Mouse (Mus musculus): ENCODE results near the gene Pxdn. TPM values are rescaled to one million over a fixed set of nuclear protein-coding genes. Genes with fewer than 3 reads are reported as not detected.

The Pxdn gene
- polyA plus RNA-seq, 1 experiment from 2014 or later = 92.0 TPM

DNA sequence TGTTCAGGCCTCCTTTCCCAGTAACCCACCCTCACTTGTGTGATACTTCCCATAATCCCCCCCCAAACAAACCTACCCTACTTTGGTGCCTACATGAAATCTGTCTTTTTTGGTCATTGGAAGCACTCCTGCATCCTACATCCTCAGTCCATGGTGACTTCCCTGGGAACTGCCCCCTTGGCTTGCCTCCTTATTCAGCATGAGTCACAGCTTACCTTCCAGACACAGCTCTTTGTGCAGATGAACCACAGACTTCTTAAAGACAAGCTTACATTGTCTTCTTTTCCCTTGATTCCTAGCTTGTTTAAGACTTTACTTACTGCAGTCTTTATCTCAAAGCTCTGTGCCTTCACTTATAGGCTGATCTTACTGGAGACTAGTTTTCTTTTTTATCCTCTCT is 83.0 kb downstream of the Pxdn start:
- ATAC-seq (ENCODE audit: insufficient number of reproducible peaks, insufficient read depth, low FRiP score, low read depth) = no peak
- H3K4me1 ChIP-seq (ENCODE audit: control insufficient read depth in 2 of 2, insufficient read depth in 2 of 2, low read length in 2 of 2) = no peaks in the 10 kb centered on the region
- no peak overlapping the region for H3K4me2 ChIP-seq (ENCODE audit: low read length)
- no peak overlapping the region for H3K4me3 ChIP-seq (ENCODE audit: control insufficient read depth in 1 of 2, insufficient read depth in 1 of 2, low read depth in 1 of 2, low read length in 2 of 2)
- no peaks in the 10 kb centered on the region for H3K9me3 ChIP-seq (ENCODE audit: control insufficient read depth, low read length)
- no peaks in the 10 kb centered on the region for H3K27me3 ChIP-seq (ENCODE audit: control insufficient read depth, insufficient read depth, low read length)
- H3K9ac ChIP-seq (ENCODE audit: low read length) = no peak overlapping the region
- no peak overlapping the region for H3K27ac ChIP-seq (replicated peaks in 1 of 2; ENCODE audit: control insufficient read depth in 1 of 2, insufficient read depth in 1 of 2, low read depth in 2 of 2, low read length in 2 of 2)
- H3K36me3 ChIP-seq (ENCODE audit: control insufficient read depth, insufficient read depth, low read length) = peaks cover 37% of the 10 kb centered on the region

DNA sequence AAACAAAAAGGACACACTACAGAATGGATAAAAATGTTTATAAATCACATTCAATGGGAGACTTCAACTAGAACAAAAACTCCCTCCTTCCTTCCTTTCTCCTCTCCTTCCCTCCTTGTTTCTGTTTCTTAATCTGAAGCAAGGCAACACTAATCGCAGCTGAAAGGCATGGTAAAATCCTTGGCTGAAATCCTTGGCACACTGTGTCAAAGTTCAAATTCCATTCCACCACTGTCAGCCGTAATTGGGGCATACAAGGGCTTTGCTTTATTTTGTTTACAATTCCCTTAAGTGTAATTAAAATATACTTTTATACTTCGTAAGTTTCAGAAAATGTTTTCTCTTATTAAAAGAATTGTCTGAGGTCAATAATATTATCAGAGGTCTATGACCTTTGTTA is 86.1 kb downstream of the Pxdn start:
- Histone ChIP-seq H3K27me3 (ENCODE audit: control insufficient read depth, insufficient read depth, low read length) (no peaks in the 10 kb centered on the region), H3K27ac (replicated peaks in 1 of 2; ENCODE audit: control insufficient read depth in 1 of 2, insufficient read depth in 1 of 2, low read depth in 2 of 2, low read length in 2 of 2) (no peak overlapping the region), H3K36me3 (ENCODE audit: control insufficient read depth, insufficient read depth, low read length) (peaks cover 8% of the 10 kb centered on the region; the same call in 1 of the 2 replicates), H3K4me3 (ENCODE audit: control insufficient read depth in 1 of 2, insufficient read depth in 1 of 2, low read depth in 1 of 2, low read length in 2 of 2) (no peak overlapping the region), H3K9ac (ENCODE audit: low read length) (no peak overlapping the region), H3K4me2 (ENCODE audit: low read length) (no peak overlapping the region), H3K9me3 (ENCODE audit: control insufficient read depth, low read length) (no peaks in the 10 kb centered on the region), H3K4me1 (ENCODE audit: control insufficient read depth in 2 of 2, insufficient read depth in 2 of 2, low read length in 2 of 2) (no peaks in the 10 kb centered on the region)
- ATAC-seq (ENCODE audit: insufficient number of reproducible peaks, insufficient read depth, low FRiP score, low read depth) = no peak
- WGBS = 59% methylated on average over 3 of the region's 3 CpGs

DNA sequence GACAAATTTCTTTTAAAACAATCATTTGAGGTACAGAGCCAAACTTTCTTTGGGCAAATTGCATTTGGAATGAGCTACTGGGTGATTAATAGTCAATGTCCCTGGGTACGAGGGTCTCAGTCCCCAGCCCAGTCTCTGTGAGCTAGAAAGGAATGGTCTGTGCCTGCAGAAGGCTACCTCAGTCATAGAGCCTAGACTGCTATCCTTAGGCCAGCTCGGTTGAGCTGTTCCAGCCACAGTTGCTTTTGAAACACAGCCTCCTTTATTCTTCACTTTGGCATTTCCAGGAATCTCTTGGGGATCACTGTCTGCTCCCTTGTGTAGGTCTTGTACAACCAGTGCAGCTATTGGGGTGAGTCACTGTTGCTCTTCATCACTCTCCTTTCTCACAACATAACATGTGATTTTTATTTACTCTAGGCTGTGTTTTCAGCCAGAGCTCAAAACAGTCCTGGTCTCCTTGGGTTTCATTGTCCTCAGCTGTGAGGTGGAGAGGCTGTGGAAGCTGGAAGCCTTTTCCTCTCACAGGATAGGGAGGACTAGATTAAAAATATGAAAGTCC is 86.9 kb downstream of the Pxdn start:
- H3K9ac ChIP-seq (ENCODE audit: low read length) = no peak overlapping the region
- ATAC-seq (ENCODE audit: insufficient number of reproducible peaks, insufficient read depth, low FRiP score, low read depth) = no peak
- H3K4me2 ChIP-seq (ENCODE audit: low read length) = no peak overlapping the region
- H3K36me3 ChIP-seq (ENCODE audit: control insufficient read depth, insufficient read depth, low read length) = peaks cover 8% of the 10 kb centered on the region; the same call in 1 of the 2 replicates
- no peak overlapping the region for H3K27ac ChIP-seq (replicated peaks in 1 of 2; ENCODE audit: control insufficient read depth in 1 of 2, insufficient read depth in 1 of 2, low read depth in 2 of 2, low read length in 2 of 2)
- no peak overlapping the region for H3K4me3 ChIP-seq (ENCODE audit: control insufficient read depth in 1 of 2, insufficient read depth in 1 of 2, low read depth in 1 of 2, low read length in 2 of 2)
- H3K4me1 ChIP-seq (ENCODE audit: control insufficient read depth in 2 of 2, insufficient read depth in 2 of 2, low read length in 2 of 2) = no peaks in the 10 kb centered on the region
- no peaks in the 10 kb centered on the region for H3K27me3 ChIP-seq (ENCODE audit: control insufficient read depth, insufficient read depth, low read length)
- no peaks in the 10 kb centered on the region for H3K9me3 ChIP-seq (ENCODE audit: control insufficient read depth, low read length)
- 59% methylated on average over 2 of the region's 2 CpGs for WGBS

DNA sequence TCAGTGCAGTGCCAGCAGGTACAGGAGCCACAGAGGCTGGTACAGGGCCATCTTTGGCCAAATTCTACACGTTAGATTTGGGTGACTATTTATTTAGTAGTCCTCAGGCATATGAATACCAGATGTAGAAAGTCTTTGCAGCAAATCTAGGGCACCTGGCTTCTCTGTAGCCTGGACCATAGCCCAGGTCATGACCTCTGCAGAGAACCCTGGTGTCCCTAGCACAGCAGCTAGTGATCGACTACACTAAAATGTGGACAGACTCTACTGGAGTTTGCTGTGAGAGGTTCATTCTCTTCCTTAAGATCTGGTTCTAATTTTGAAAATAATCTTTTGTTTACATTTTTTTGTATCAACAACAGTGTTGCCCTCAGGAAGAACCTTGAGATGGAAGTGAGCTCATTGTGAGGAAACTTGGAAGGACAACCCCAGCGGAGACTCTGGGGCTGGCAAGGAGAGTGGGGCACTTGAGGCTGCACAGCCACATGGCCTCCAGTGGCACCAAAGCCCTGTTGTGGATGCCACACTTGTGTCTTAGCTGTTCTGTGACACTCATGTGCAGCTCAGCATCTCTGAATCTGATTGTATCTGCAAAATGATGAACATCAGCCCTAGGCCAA is 90.4 kb downstream of the Pxdn start:
- H3K36me3 ChIP-seq (ENCODE audit: control insufficient read depth, insufficient read depth, low read length) = no peaks in the 10 kb centered on the region
- no peak for ATAC-seq (ENCODE audit: insufficient number of reproducible peaks, insufficient read depth, low FRiP score, low read depth)
- no peaks in the 10 kb centered on the region; a peak in 1 of 4 replicates for H3K4me1 ChIP-seq (ENCODE audit: control insufficient read depth in 2 of 2, insufficient read depth in 2 of 2, low read length in 2 of 2)
- H3K27me3 ChIP-seq (ENCODE audit: control insufficient read depth, insufficient read depth, low read length) = no peaks in the 10 kb centered on the region
- no peaks in the 10 kb centered on the region for H3K9me3 ChIP-seq (ENCODE audit: control insufficient read depth, low read length)
- no peak overlapping the region for H3K4me2 ChIP-seq (ENCODE audit: low read length)
- H3K27ac ChIP-seq (replicated peaks in 1 of 2; ENCODE audit: control insufficient read depth in 1 of 2, insufficient read depth in 1 of 2, low read depth in 2 of 2, low read length in 2 of 2) = no peak overlapping the region
- no peak overlapping the region for H3K9ac ChIP-seq (ENCODE audit: low read length)
- 81% methylated on average over 3 of the region's 3 CpGs for WGBS
- H3K4me3 ChIP-seq (ENCODE audit: control insufficient read depth in 1 of 2, insufficient read depth in 1 of 2, low read depth in 1 of 2, low read length in 2 of 2) = no peak overlapping the region

DNA sequence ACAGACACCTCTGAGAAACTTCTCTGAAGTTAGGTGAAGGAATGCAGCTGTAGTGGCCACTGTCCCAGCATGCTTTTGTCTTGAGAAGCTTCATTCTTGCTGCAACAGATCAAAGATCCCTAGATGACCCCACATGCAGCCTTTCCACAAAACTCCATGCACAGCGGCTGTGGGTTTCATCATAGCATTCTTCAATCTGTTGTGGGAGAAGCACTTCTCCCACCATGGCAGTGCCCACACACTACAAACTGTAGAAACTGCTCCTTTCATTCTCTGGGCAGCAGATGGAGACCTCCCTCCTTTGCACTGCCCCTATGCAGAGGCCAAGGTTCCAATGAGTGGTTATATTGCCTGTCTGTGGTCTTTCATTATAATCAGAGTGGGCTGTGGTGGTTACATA is 91.7 kb downstream of the Pxdn start:
- Histone ChIP-seq H3K4me2 (ENCODE audit: low read length) (no peak overlapping the region), H3K36me3 (ENCODE audit: control insufficient read depth, insufficient read depth, low read length) (no peaks in the 10 kb centered on the region), H3K4me3 (ENCODE audit: control insufficient read depth in 1 of 2, insufficient read depth in 1 of 2, low read depth in 1 of 2, low read length in 2 of 2) (no peak overlapping the region), H3K27me3 (ENCODE audit: control insufficient read depth, insufficient read depth, low read length) (no peaks in the 10 kb centered on the region), H3K9ac (ENCODE audit: low read length) (no peak overlapping the region), H3K9me3 (ENCODE audit: control insufficient read depth, low read length) (no peaks in the 10 kb centered on the region), H3K27ac (replicated peaks in 1 of 2; ENCODE audit: control insufficient read depth in 1 of 2, insufficient read depth in 1 of 2, low read depth in 2 of 2, low read length in 2 of 2) (no peak overlapping the region), H3K4me1 (ENCODE audit: control insufficient read depth in 2 of 2, insufficient read depth in 2 of 2, low read length in 2 of 2) (no peaks in the 10 kb centered on the region; a peak in 1 of 4 replicates)
- no peak for ATAC-seq (ENCODE audit: insufficient number of reproducible peaks, insufficient read depth, low FRiP score, low read depth)
- WGBS = 79% methylated on average over 1 of the region's 1 CpGs

DNA sequence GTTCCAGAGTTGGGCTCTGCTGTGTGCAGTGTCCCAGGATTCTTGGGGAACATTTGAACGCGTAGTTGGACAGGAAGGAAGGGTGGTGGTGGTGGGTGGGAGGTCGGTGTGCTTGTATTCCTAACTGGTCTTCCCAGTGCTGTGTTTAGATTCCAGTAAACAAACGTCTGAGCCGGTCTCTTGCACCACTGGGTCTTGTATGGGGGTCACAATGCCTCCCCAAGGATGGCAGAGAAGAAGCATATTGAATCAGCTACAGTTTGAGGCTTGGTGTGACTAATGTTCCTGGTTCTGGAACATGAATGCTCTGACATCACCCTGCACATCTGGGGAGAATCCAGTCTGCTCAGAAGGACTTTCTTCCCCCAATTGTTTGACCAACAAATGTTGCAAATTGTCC is 93.2 kb downstream of the Pxdn start:
- Histone ChIP-seq H3K9ac (ENCODE audit: low read length) (no peak overlapping the region), H3K4me3 (ENCODE audit: control insufficient read depth in 1 of 2, insufficient read depth in 1 of 2, low read depth in 1 of 2, low read length in 2 of 2) (no peak overlapping the region), H3K4me1 (ENCODE audit: control insufficient read depth in 2 of 2, insufficient read depth in 2 of 2, low read length in 2 of 2) (no peaks in the 10 kb centered on the region; a peak in 1 of 4 replicates), H3K27ac (replicated peaks in 1 of 2; ENCODE audit: control insufficient read depth in 1 of 2, insufficient read depth in 1 of 2, low read depth in 2 of 2, low read length in 2 of 2) (no peak overlapping the region), H3K9me3 (ENCODE audit: control insufficient read depth, low read length) (no peaks in the 10 kb centered on the region), H3K36me3 (ENCODE audit: control insufficient read depth, insufficient read depth, low read length) (no peaks in the 10 kb centered on the region), H3K4me2 (ENCODE audit: low read length) (no peak overlapping the region), H3K27me3 (ENCODE audit: control insufficient read depth, insufficient read depth, low read length) (no peaks in the 10 kb centered on the region)
- WGBS = 72% methylated on average over 5 of the region's 5 CpGs
- no peak for ATAC-seq (ENCODE audit: insufficient number of reproducible peaks, insufficient read depth, low FRiP score, low read depth)

DNA sequence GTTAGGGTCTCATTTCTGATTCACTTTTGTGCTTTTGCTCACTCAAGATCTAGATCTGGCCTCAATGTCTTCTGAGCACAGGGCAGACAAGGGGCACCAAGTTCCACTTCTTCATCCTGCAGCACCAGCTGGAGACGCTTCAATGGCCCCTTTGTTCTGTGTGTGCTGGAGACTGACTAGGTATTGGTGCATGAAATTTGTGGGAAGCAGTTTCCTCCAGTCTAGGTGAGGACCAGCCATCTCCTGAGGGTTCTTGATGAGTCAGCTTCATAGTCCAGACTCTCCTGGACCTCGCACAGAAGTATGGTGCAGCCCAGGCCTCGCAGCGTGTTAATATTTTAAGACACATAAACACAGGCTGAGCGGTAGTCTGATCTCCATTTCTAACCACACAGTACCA is 97.3 kb downstream of the Pxdn start:
- H3K4me3 ChIP-seq (ENCODE audit: control insufficient read depth in 1 of 2, insufficient read depth in 1 of 2, low read depth in 1 of 2, low read length in 2 of 2) = no peak overlapping the region
- H3K9ac ChIP-seq (ENCODE audit: low read length) = no peak overlapping the region
- ATAC-seq (ENCODE audit: insufficient number of reproducible peaks, insufficient read depth, low FRiP score, low read depth) = no peak
- no peak overlapping the region for H3K27ac ChIP-seq (replicated peaks in 1 of 2; ENCODE audit: control insufficient read depth in 1 of 2, insufficient read depth in 1 of 2, low read depth in 2 of 2, low read length in 2 of 2)
- no peaks in the 10 kb centered on the region for H3K9me3 ChIP-seq (ENCODE audit: control insufficient read depth, low read length)
- 88% methylated on average over 5 of the region's 5 CpGs for WGBS
- peaks cover 0 to 3% of the 10 kb centered on the region in 2 experiments; a peak in 1 of 4 replicates for H3K4me1 ChIP-seq (ENCODE audit: control insufficient read depth in 2 of 2, insufficient read depth in 2 of 2, low read length in 2 of 2)
- no peak overlapping the region for H3K4me2 ChIP-seq (ENCODE audit: low read length)
- H3K36me3 ChIP-seq (ENCODE audit: control insufficient read depth, insufficient read depth, low read length) = no peaks in the 10 kb centered on the region
- H3K27me3 ChIP-seq (ENCODE audit: control insufficient read depth, insufficient read depth, low read length) = no peaks in the 10 kb centered on the region

DNA sequence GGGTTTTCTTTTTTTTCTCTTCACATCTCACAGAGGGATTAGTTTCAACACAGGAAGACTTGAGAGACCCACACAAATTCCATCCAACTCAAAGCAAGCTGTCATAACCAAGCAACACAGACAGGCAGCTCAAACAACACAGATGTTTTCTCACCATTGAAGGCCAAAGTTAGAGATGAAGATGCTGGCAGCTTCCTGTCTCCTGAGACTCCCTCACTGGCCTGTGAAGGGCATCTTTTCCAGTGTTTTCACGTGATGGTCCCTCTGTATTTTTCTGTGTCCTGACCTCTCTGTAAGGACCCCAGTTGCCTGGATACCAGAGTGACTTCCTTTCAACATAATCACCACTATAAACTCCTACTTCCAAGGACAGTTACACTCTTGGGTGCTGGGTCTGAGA is 98.0 kb downstream of the Pxdn start:
- Histone ChIP-seq H3K4me1 (ENCODE audit: control insufficient read depth in 2 of 2, insufficient read depth in 2 of 2, low read length in 2 of 2) (peaks cover 0 to 3% of the 10 kb centered on the region in 2 experiments; a peak in 1 of 4 replicates), H3K27ac (replicated peaks in 1 of 2; ENCODE audit: control insufficient read depth in 1 of 2, insufficient read depth in 1 of 2, low read depth in 2 of 2, low read length in 2 of 2) (no peak overlapping the region), H3K9ac (ENCODE audit: low read length) (no peak overlapping the region), H3K27me3 (ENCODE audit: control insufficient read depth, insufficient read depth, low read length) (no peaks in the 10 kb centered on the region), H3K4me3 (ENCODE audit: control insufficient read depth in 1 of 2, insufficient read depth in 1 of 2, low read depth in 1 of 2, low read length in 2 of 2) (no peak overlapping the region), H3K4me2 (ENCODE audit: low read length) (no peak overlapping the region), H3K9me3 (ENCODE audit: control insufficient read depth, low read length) (no peaks in the 10 kb centered on the region), H3K36me3 (ENCODE audit: control insufficient read depth, insufficient read depth, low read length) (no peaks in the 10 kb centered on the region)
- no peak for ATAC-seq (ENCODE audit: insufficient number of reproducible peaks, insufficient read depth, low FRiP score, low read depth)
- WGBS = 31% methylated on average over 1 of the region's 1 CpGs
